Mouse (Mus musculus) liver, embryonic 14.5 days (tissue): ENCODE measurements around the gene Tprg.

Experiments used
- CTCF ChIP-seq: IDR thresholded peaks from 2 replicates; pipeline ENCODE4 v1.5.1; 2016; ENCODE audit warnings: antibody characterized with exemption, low read depth, control low read depth
- EP300 ChIP-seq: IDR thresholded peaks from 2 replicates; pipeline ENCODE4 v1.6.1; 2016; ENCODE audit warnings: antibody characterized with exemption, low read depth

DNA sequence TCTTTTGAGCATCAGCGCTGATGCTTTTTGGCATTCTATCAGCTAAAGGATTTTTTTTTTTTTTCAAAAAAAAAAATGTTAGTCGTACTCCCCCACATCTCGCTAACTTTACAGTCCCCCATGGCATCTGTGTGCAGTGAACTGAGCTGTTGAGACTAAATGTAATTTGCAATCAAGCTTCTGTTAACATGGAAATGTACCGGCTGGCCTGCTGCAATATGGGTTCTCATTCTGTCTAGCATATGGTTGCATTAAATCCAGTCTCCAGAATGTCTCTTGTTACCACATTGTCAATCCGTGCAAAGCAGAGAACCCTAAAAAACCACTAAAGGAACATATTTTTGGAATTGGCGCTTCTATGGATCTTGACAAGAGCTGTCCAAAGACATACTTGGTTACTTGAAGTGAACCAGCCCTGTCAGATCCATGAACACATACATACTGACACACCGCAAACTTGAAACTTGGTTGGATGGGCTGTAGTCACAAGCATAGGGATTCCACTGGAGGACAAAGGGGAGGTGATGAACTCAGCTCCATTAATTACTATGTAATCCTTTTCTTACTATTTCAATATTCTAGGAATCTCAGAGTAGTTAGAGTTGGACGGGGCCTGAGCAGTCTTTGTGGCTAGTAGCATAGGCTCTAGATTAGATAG lies 30.9 kb upstream of the Tprg start:
- TF ChIP-seq EP300 (no peak), CTCF (no peak)
